ENCODE assay signal across 19 mouse cellular contexts in genomic region chr9:83265736-83266135, GRCm38 (mm10).
DNase-seq lines count a peak whose midpoint lies in the region; ATAC-seq and TF ChIP-seq lines count a peak whose summit lies in the region.
"Had no signal": no experiment of that assay in that cellular context is flagged by ENCODE, and none has a peak within 500 bp of the region (broad histone marks: within the 10 kb centered on the region; RNA-seq: fewer than 3 reads in every experiment).

No protein-coding gene starts in this region.

- H3K27ac ChIP-seq in hindbrain, postnatal 0 days = no peak overlapping the region
- H3K27ac ChIP-seq in hindbrain, embryonic 13.5 days = no peak overlapping the region
- H3K27ac ChIP-seq in lung, embryonic 14.5 days (ENCODE audit: low read depth) = no peak overlapping the region
- H3K27ac ChIP-seq: hindbrain, embryonic 10.5 days; limb, embryonic 15.5 days; neural tube, embryonic 13.5 days had no signal

- ATAC-seq in hindbrain, postnatal 0 days = no peak
- no peak for ATAC-seq in hindbrain, embryonic 13.5 days (ENCODE audit: low FRiP score)
- ATAC-seq in lung, embryonic 14.5 days (ENCODE audit: insufficient read depth) = peak; percentile 41; the same call in 1 of the 2 replicates
- 0 out of 2 replicates have a peak, but pooled peaks have one; percentile 27 for ATAC-seq in granulocyte monocyte progenitor cell, adult 5-6 weeks (replicated peaks; ENCODE audit: poor library complexity, severe bottlenecking)
- ATAC-seq: forebrain, embryonic 14.5 days; inflammation-experienced regulatory T-cells, adult 6 months had no signal

- no peaks in the 10 kb centered on the region for H3K4me1 ChIP-seq in hindbrain, postnatal 0 days (ENCODE audit: insufficient read depth, low read length)
- H3K4me1 ChIP-seq in hindbrain, embryonic 13.5 days (replicated peaks) = no peaks in the 10 kb centered on the region
- H3K4me1 ChIP-seq in lung, embryonic 14.5 days (ENCODE audit: insufficient read depth) = no peaks in the 10 kb centered on the region
- H3K4me1 ChIP-seq: hindbrain, embryonic 10.5 days; limb, embryonic 15.5 days; neural tube, embryonic 13.5 days had no signal

- peak; percentile 10; the same call in 1 of the 2 replicates for TF ChIP-seq CTCF in hindbrain, postnatal 0 days (IDR thresholded peaks at IDR 0.05; ENCODE audit: low read depth)
- peak; percentile 26 for TF ChIP-seq CTCF in lung, embryonic 14.5 days (IDR thresholded peaks at IDR 0.05; ENCODE audit: low read depth)

- no peak overlapping the region for H3K9ac ChIP-seq in hindbrain, postnatal 0 days (replicated peaks; ENCODE audit: low read length)
- no peak overlapping the region for H3K9ac ChIP-seq in hindbrain, embryonic 13.5 days
- H3K9ac ChIP-seq in lung, embryonic 14.5 days = no peak overlapping the region
- H3K9ac ChIP-seq: limb, embryonic 15.5 days; neural tube, embryonic 13.5 days had no signal

- H3K9me3 ChIP-seq in hindbrain, postnatal 0 days (ENCODE audit: low read length) = no peaks in the 10 kb centered on the region
- H3K9me3 ChIP-seq in hindbrain, embryonic 13.5 days = no peaks in the 10 kb centered on the region
- H3K9me3 ChIP-seq in lung, embryonic 14.5 days (ENCODE audit: low read depth, low read length) = no peaks in the 10 kb centered on the region
- H3K9me3 ChIP-seq: G1E; hindbrain, embryonic 10.5 days; limb, embryonic 15.5 days; megakaryocyte, embryonic 14.5 days; neural tube, embryonic 13.5 days had no signal

- H3K36me3 ChIP-seq in hindbrain, postnatal 0 days (ENCODE audit: insufficient read depth, low read length) = no peaks in the 10 kb centered on the region
- no peaks in the 10 kb centered on the region for H3K36me3 ChIP-seq in hindbrain, embryonic 13.5 days
- H3K36me3 ChIP-seq in lung, embryonic 14.5 days (ENCODE audit: insufficient read depth) = no peaks in the 10 kb centered on the region
- H3K36me3 ChIP-seq: G1E; hindbrain, embryonic 10.5 days; limb, embryonic 15.5 days; neural tube, embryonic 13.5 days had no signal

- 58% methylated on average over 6 of the region's 6 CpGs for WGBS in hindbrain, postnatal 0 days
- WGBS in hindbrain, embryonic 13.5 days = 83% methylated on average over 6 of the region's 6 CpGs
- WGBS in lung, embryonic 14.5 days = 72% methylated on average over 6 of the region's 6 CpGs

- no peak for DNase-seq in hindbrain, postnatal 0 days (ENCODE audit: low spot score)
- peak; percentile 21 for DNase-seq in lung, embryonic 14.5 days
- no peak for DNase-seq in lung, postnatal 36 days
- DNase-seq in NIH3T3 (ENCODE audit: low read depth) = peak; percentile 32
- DNase-seq in yolk sac, embryonic 10.5 days (ENCODE audit: low spot score) = no peak
- DNase-seq in layer of hippocampus, postnatal 10 days (ENCODE audit: low spot score in 2 of 2) = no peak
- DNase-seq: cerebellum, postnatal 25 days; kidney, postnatal 25 days; right cerebral cortex, postnatal 14 days; thymus, postnatal 25 days had no signal

- H3K27me3 ChIP-seq in hindbrain, postnatal 0 days (ENCODE audit: insufficient read depth, low read length) = no peaks in the 10 kb centered on the region
- no peaks in the 10 kb centered on the region for H3K27me3 ChIP-seq in hindbrain, embryonic 13.5 days
- H3K27me3 ChIP-seq in lung, embryonic 14.5 days (ENCODE audit: insufficient read depth, low read length) = no peaks in the 10 kb centered on the region
- H3K27me3 ChIP-seq: limb, embryonic 15.5 days; megakaryocyte, embryonic 14.5 days; neural tube, embryonic 13.5 days had no signal

- no peak overlapping the region for H3K4me2 ChIP-seq in hindbrain, postnatal 0 days (ENCODE audit: low read depth, low read length)
- no peak overlapping the region for H3K4me2 ChIP-seq in hindbrain, embryonic 13.5 days
- no peak overlapping the region for H3K4me2 ChIP-seq in lung, embryonic 14.5 days
- H3K4me2 ChIP-seq: limb, embryonic 15.5 days; neural tube, embryonic 13.5 days had no signal

- no peak overlapping the region for H3K4me3 ChIP-seq in hindbrain, postnatal 0 days (ENCODE audit: low read length)
- H3K4me3 ChIP-seq in hindbrain, embryonic 13.5 days = no peak overlapping the region
- H3K4me3 ChIP-seq in lung, embryonic 14.5 days (ENCODE audit: low read depth, low read length) = no peak overlapping the region
- H3K4me3 ChIP-seq: hindbrain, embryonic 10.5 days; limb, embryonic 15.5 days; megakaryocyte, embryonic 14.5 days; neural tube, embryonic 13.5 days had no signal

Comparison
In these comparisons a context has a peak if more than half of its experiments do, and no peak if none do; other contexts are left out.
1. DNase-seq: peak in lung, embryonic 14.5 days (single experiment) and NIH3T3 (single experiment); none in hindbrain, postnatal 0 days (single experiment), lung, postnatal 36 days (single experiment), yolk sac, embryonic 10.5 days (single experiment) and layer of hippocampus, postnatal 10 days (0 of 2).
2. ATAC-seq: peak in lung, embryonic 14.5 days (single experiment) and granulocyte monocyte progenitor cell, adult 5-6 weeks (single experiment); none in hindbrain, postnatal 0 days (single experiment) and hindbrain, embryonic 13.5 days (single experiment).